Mouse (Mus musculus): ENCODE measurements at regions not wholly inside any gene's neighbourhood (a gene's known extent, or its start where the extent isn't known, plus 50 kb on each side); places are given as distances from the start of the nearest gene placed in this dataset.

- DNase-seq: no peak
These were observed 72.0 kb upstream of the Col5a2 start for GRCm38 (mm10) chr1:45575131-45575530.

- DNase-seq: no peak
These were observed 77.4 kb upstream of the Col5a2 start for GRCm38 (mm10) chr1:45580466-45580865.

GRCm38 (mm10) chr1:45587351-45588025 lies 84.4 kb upstream of the Col5a2 start:
- no peak for DNase-seq

- DNase-seq: no peak
These were observed 94.2 kb upstream of the Col5a2 start for GRCm38 (mm10) chr1:45597316-45597715.

- DNase-seq: no peak
These were observed 96.3 kb upstream of the Col5a2 start for GRCm38 (mm10) chr1:45599421-45599820.

GRCm38 (mm10) chr1:45600011-45600410 lies 96.9 kb upstream of the Col5a2 start:
- no peak for DNase-seq

GRCm38 (mm10) chr1:45605571-45605970 lies 102.5 kb upstream of the Col5a2 start:
- DNase-seq: no peak

GRCm38 (mm10) chr1:45608316-45608715 lies 105.2 kb upstream of the Col5a2 start:
- DNase-seq: no peak

- no peak for DNase-seq
These were observed 115.9 kb upstream of the Col5a2 start for GRCm38 (mm10) chr1:45619008-45619407.

GRCm38 (mm10) chr1:45625921-45626320 lies 122.8 kb upstream of the Col5a2 start:
- no peak for DNase-seq

GRCm38 (mm10) chr1:45626733-45627132 lies 123.7 kb upstream of the Col5a2 start:
- DNase-seq: no peak

GRCm38 (mm10) chr1:45627840-45628239 lies 124.8 kb upstream of the Col5a2 start:
- peak; percentile 22 to 47 for DNase-seq

GRCm38 (mm10) chr1:45647301-45647700 lies 144.2 kb upstream of the Col5a2 start:
- DNase-seq: no peak

- no peak for DNase-seq
These were observed 141.7 kb upstream of the Wdr75 start for GRCm38 (mm10) chr1:45653248-45653647.

GRCm38 (mm10) chr1:45663882-45664520 lies 131.0 kb upstream of the Wdr75 start:
- no peak for DNase-seq

GRCm38 (mm10) chr1:45672443-45673156 lies 122.4 kb upstream of the Wdr75 start:
- DNase-seq: peak; percentile 38 to 62

GRCm38 (mm10) chr1:45675771-45676439 lies 119.1 kb upstream of the Wdr75 start:
- no peak for DNase-seq

- DNase-seq: no peak
These were observed 114.8 kb upstream of the Wdr75 start for GRCm38 (mm10) chr1:45679964-45680709.

- no peak for DNase-seq
These were observed 94.1 kb upstream of the Wdr75 start for GRCm38 (mm10) chr1:45700893-45701292.

GRCm38 (mm10) chr1:45701516-45701915 lies 93.5 kb upstream of the Wdr75 start:
- no peak for DNase-seq

GRCm38 (mm10) chr1:45723369-45723768 lies 71.6 kb upstream of the Wdr75 start:
- DNase-seq: peak in 1 of 2 experiments; percentile 5

GRCm38 (mm10) chr1:45732958-45733357 lies 62.0 kb upstream of the Wdr75 start:
- DNase-seq: no peak

GRCm38 (mm10) chr1:45745136-45745535 lies 49.8 kb upstream of the Wdr75 start:
- DNase-seq: no peak

Measured in kidney, postnatal 36 days (tissue).